Mouse (Mus musculus) heart, postnatal 14 days (tissue): ENCODE results near the gene Ick. TPM values are rescaled to one million over a fixed set of nuclear protein-coding genes. Genes with fewer than 3 reads are reported as not detected.
"Not testable (repeated sequence)": the region's sequence is repeated elsewhere in the genome, so short reads cannot be mapped to it uniquely, and the experiment has no call there.

Source experiments
- DNase-seq, 2 experiments: peaks; one replicate each; pipeline ENCODE4 v3.0.0; 2021 to 2022
- intact Hi-C: fragments of 180-260 bp; cut with DNase I; formaldehyde crosslinking; loops from one replicate; pipeline ENCODE4 v1.15.1; 2025
- total RNA-seq, 2 experiments: library from RNA; stranded (reverse); gene quantifications; 2 replicates each; pipeline ENCODE4 v1.2.3; 2021

Gene Ick
- total RNA-seq, 2 experiments from 2014 or later = 16.2 to 16.6 TPM

- DNase-seq = no peak
- intact Hi-C loops = no loop called here
Measured at GRCm38 (mm10) chr9:78178197-78178596, 69.2 kb downstream of the Ick start.

- no peak for DNase-seq
- intact Hi-C loops = no loop called here
Measured at GRCm38 (mm10) chr9:78179071-78179470, 70.1 kb downstream of the Ick start.

- intact Hi-C loops, DNase-seq: not testable (repeated sequence)
Measured at GRCm38 (mm10) chr9:78182474-78182873, 73.5 kb downstream of the Ick start, which contains the start of gene Gsta4. TSS of gene Gsta4 (plus strand) at chr9:78182774.

GRCm38 (mm10) chr9:78185686-78186085 is 76.7 kb downstream of the Ick start:
- intact Hi-C loops = no loop called here
- DNase-seq = no peak

- intact Hi-C loops = no loop called here
- no peak for DNase-seq
Measured at GRCm38 (mm10) chr9:78188910-78189309, 79.9 kb downstream of the Ick start.

GRCm38 (mm10) chr9:78190651-78191634 is 82.0 kb downstream of the Ick start:
- intact Hi-C loops = loop anchor here (5.0 kb wide), 1 partner anchor 79 kb away; no protein-coding TSS in a partner anchor
- DNase-seq = no peak

GRCm38 (mm10) chr9:78191736-78192135 is 82.7 kb downstream of the Ick start:
- peak; percentile 35 to 67 for DNase-seq
- intact Hi-C loops = loop anchor here (5.0 kb wide), 1 partner anchor 79 kb away; no protein-coding TSS in a partner anchor

- intact Hi-C loops = loop anchor here (5.0 kb wide), 1 partner anchor 82 kb away; no protein-coding TSS in a partner anchor
- DNase-seq = peak; percentile 30 to 67
Measured at GRCm38 (mm10) chr9:78193902-78194597, 85.1 kb downstream of the Ick start.

- no peak for DNase-seq
- intact Hi-C loops = no loop called here
Measured at GRCm38 (mm10) chr9:78195034-78195433, 86.0 kb downstream of the Ick start.

- intact Hi-C loops = no loop called here
- no peak for DNase-seq
Measured at GRCm38 (mm10) chr9:78197801-78198200, 88.8 kb downstream of the Ick start.

- intact Hi-C loops = no loop called here
- no peak for DNase-seq
Measured at GRCm38 (mm10) chr9:78204194-78204593, 95.2 kb downstream of the Ick start.

GRCm38 (mm10) chr9:78208956-78209355 is 100.0 kb downstream of the Ick start:
- intact Hi-C loops = no loop called here
- no peak for DNase-seq

GRCm38 (mm10) chr9:78210079-78210478 is 101.1 kb downstream of the Ick start:
- no peak for DNase-seq
- intact Hi-C loops = no loop called here

- no peak for DNase-seq
- intact Hi-C loops = no loop called here
Measured at GRCm38 (mm10) chr9:78210821-78211220, 101.8 kb downstream of the Ick start.

GRCm38 (mm10) chr9:78211521-78211920 is 102.5 kb downstream of the Ick start:
- intact Hi-C loops = no loop called here
- DNase-seq = no peak

- peak; percentile 20 to 37 for DNase-seq
- intact Hi-C loops = no loop called here
Measured at GRCm38 (mm10) chr9:78212341-78213049, 103.5 kb downstream of the Ick start.

GRCm38 (mm10) chr9:78217074-78217473 is 108.1 kb downstream of the Ick start:
- intact Hi-C loops = no loop called here
- no peak for DNase-seq
